Mouse (Mus musculus) layer of hippocampus, postnatal 36 days (tissue): ENCODE data around the gene Scn3b. TPM values are rescaled to one million over a fixed set of nuclear protein-coding genes. Genes with fewer than 3 reads are reported as not detected.
A peak's percentile ranks its signal among the peaks of the same experiment; 100 is the strongest.

Source experiments
- DNase-seq, 2 experiments: peaks; one replicate each; pipeline ENCODE4 v3.0.0; 2022
- total RNA-seq, 2 experiments: library from RNA; stranded (reverse); gene quantifications; 2 replicates each; pipeline ENCODE4 v1.2.3; 2021

Gene Scn3b
- total RNA-seq, 2 experiments from 2014 or later, result 249 to 260 TPM

GRCm38 (mm10) chr9:40318771-40319170, 49.8 kb downstream of the Scn3b start:
- DNase-seq, result no peak

- no peak for DNase-seq
Measured at GRCm38 (mm10) chr9:40320405-40320804, 51.4 kb downstream of the Scn3b start.

- DNase-seq, result no peak
Measured at GRCm38 (mm10) chr9:40320879-40321667, 52.1 kb downstream of the Scn3b start.

- no peak for DNase-seq
Measured at GRCm38 (mm10) chr9:40321668-40322003, 52.6 kb downstream of the Scn3b start.

- DNase-seq, result no peak
Measured at GRCm38 (mm10) chr9:40322372-40322771, 53.4 kb downstream of the Scn3b start.

GRCm38 (mm10) chr9:40323171-40323570, 54.2 kb downstream of the Scn3b start:
- DNase-seq, result no peak

- peak in 1 of 2 experiments; percentile 6 for DNase-seq
Measured at GRCm38 (mm10) chr9:40323773-40324172, 54.8 kb downstream of the Scn3b start.

- DNase-seq, result no peak
Measured at GRCm38 (mm10) chr9:40324232-40324792, 55.3 kb downstream of the Scn3b start.

- no peak for DNase-seq
Measured at GRCm38 (mm10) chr9:40324826-40325225, 55.8 kb downstream of the Scn3b start.

GRCm38 (mm10) chr9:40326260-40326915, 57.4 kb downstream of the Scn3b start:
- no peak for DNase-seq

- DNase-seq, result peak; percentile 86 to 88
Measured at GRCm38 (mm10) chr9:40330609-40331382, 61.8 kb downstream of the Scn3b start.

- DNase-seq, result no peak
Measured at GRCm38 (mm10) chr9:40331411-40332286, 62.6 kb downstream of the Scn3b start.

- peak in 1 of 2 experiments; percentile 71 for DNase-seq
Measured at GRCm38 (mm10) chr9:40332326-40332725, 63.3 kb downstream of the Scn3b start.

GRCm38 (mm10) chr9:40332731-40333648, 64.0 kb downstream of the Scn3b start:
- DNase-seq, result no peak

GRCm38 (mm10) chr9:40333649-40334396, 64.8 kb downstream of the Scn3b start:
- peak; percentile 83 for DNase-seq

- no peak for DNase-seq
Measured at GRCm38 (mm10) chr9:40334617-40335016, 65.6 kb downstream of the Scn3b start.

- DNase-seq, result no peak
Measured at GRCm38 (mm10) chr9:40336701-40337100, 67.7 kb downstream of the Scn3b start.

- DNase-seq, result no peak
Measured at GRCm38 (mm10) chr9:40337131-40337820, 68.3 kb downstream of the Scn3b start.

- DNase-seq, result no peak
Measured at GRCm38 (mm10) chr9:40339578-40339977, 70.6 kb downstream of the Scn3b start.
